ENCODE assay signal across 12 mouse cellular contexts in genomic region chr10:68091840-68092239, GRCm38 (mm10).
A peak's percentile ranks its signal among the peaks of the same experiment; 100 is the strongest.
DNase-seq lines count a peak whose midpoint lies in the region; ATAC-seq and TF ChIP-seq lines count a peak whose summit lies in the region.
"Had no signal": no experiment of that assay in that cellular context is flagged by ENCODE, and none has a peak within 500 bp of the region (broad histone marks: within the 10 kb centered on the region; RNA-seq: fewer than 3 reads in every experiment).

No protein-coding gene starts in this region.

- no peak for ATAC-seq in midbrain, embryonic 11.5 days (ENCODE audit: low FRiP score)
- no peak for ATAC-seq in midbrain, postnatal 0 days (ENCODE audit: low FRiP score)
- ATAC-seq: forebrain, embryonic 15.5 days had no signal

- H3K27me3 ChIP-seq in heart, adult 2 months (ENCODE audit: control insufficient read depth, insufficient read depth, low read length) = no peaks in the 10 kb centered on the region
- H3K27me3 ChIP-seq in midbrain, embryonic 11.5 days (ENCODE audit: control insufficient read depth, insufficient read depth, low read length) = no peaks in the 10 kb centered on the region
- H3K27me3 ChIP-seq in midbrain, postnatal 0 days (ENCODE audit: insufficient read depth, low read length) = no peaks in the 10 kb centered on the region
- H3K27me3 ChIP-seq: forebrain, embryonic 15.5 days had no signal

- no peak overlapping the region for H3K4me3 ChIP-seq in heart, adult 2 months
- no peak overlapping the region for H3K4me3 ChIP-seq in midbrain, embryonic 11.5 days (ENCODE audit: low read depth, low read length)
- H3K4me3 ChIP-seq in midbrain, postnatal 0 days (ENCODE audit: low read depth, low read length) = no peak overlapping the region
- H3K4me3 ChIP-seq: forebrain, embryonic 15.5 days had no signal

- 39% methylated on average over 4 of the region's 4 CpGs for WGBS in heart, adult 2 months
- 88% methylated on average over 4 of the region's 4 CpGs for WGBS in midbrain, embryonic 11.5 days
- 91% methylated on average over 4 of the region's 4 CpGs for WGBS in midbrain, postnatal 0 days

- H3K79me2 ChIP-seq in heart, adult 2 months (replicated peaks; ENCODE audit: control insufficient read depth, insufficient read depth, low read length) = peaks cover 1% of the 10 kb centered on the region; the same call in 1 of the 2 replicates

- no peak overlapping the region for H3K9ac ChIP-seq in heart, adult 2 months (ENCODE audit: low read depth, low read length)
- no peak overlapping the region for H3K9ac ChIP-seq in midbrain, embryonic 11.5 days (ENCODE audit: low read length)
- H3K9ac ChIP-seq in midbrain, postnatal 0 days (replicated peaks; ENCODE audit: low read length, poor library complexity, severe bottlenecking) = no peak overlapping the region
- H3K9ac ChIP-seq: forebrain, embryonic 15.5 days had no signal

- TF ChIP-seq CTCF in heart, adult 2 months (IDR thresholded peaks at IDR 0.05) = no peak
- no peak for TF ChIP-seq CTCF in midbrain, postnatal 0 days (IDR thresholded peaks at IDR 0.05)

- TF ChIP-seq POLR2A in heart, adult 2 months (IDR thresholded peaks at IDR 0.05; ENCODE audit: insufficient read depth, low read depth, low read length) = no peak

- intact Hi-C loops in heart, adult 2 months (cut with DNase I) = loop anchor here (1.0 to 5.0 kb wide), 4 partner anchors 10 to 190 kb away; no protein-coding TSS in a partner anchor
- intact Hi-C loops in left cerebral cortex, postnatal 10 days (cut with DNase I) = no loop called here

- peaks cover 21% of the 10 kb centered on the region for H3K36me3 ChIP-seq in heart, adult 2 months (ENCODE audit: control insufficient read depth, insufficient read depth, low read length)
- peaks cover 1% of the 10 kb centered on the region; the same call in 1 of the 2 replicates for H3K36me3 ChIP-seq in midbrain, embryonic 11.5 days (ENCODE audit: control insufficient read depth, insufficient read depth, low read length)
- H3K36me3 ChIP-seq in midbrain, postnatal 0 days (ENCODE audit: insufficient read depth, low read length) = peaks cover 8% of the 10 kb centered on the region

- peaks cover 22% of the 10 kb centered on the region for H3K4me1 ChIP-seq in heart, adult 2 months (ENCODE audit: control insufficient read depth, insufficient read depth, low read length)
- H3K4me1 ChIP-seq in midbrain, embryonic 11.5 days (ENCODE audit: control insufficient read depth, insufficient read depth, low read length) = no peaks in the 10 kb centered on the region
- H3K4me1 ChIP-seq in midbrain, postnatal 0 days (ENCODE audit: insufficient read depth, low read length) = no peaks in the 10 kb centered on the region
- H3K4me1 ChIP-seq: forebrain, embryonic 15.5 days had no signal

- DNase-seq in heart, adult 2 months = no peak
- no peak for DNase-seq in heart, adult 8-10 months (ENCODE audit: low spot score)
- DNase-seq in midbrain, embryonic 11.5 days (ENCODE audit: low spot score, missing footprints) = peak; percentile 33
- no peak for DNase-seq in midbrain, postnatal 0 days (ENCODE audit: low spot score)
- peak; percentile 24 for DNase-seq in adipocyte (ENCODE audit: low spot score)
- DNase-seq in kidney, adult 8-10 months = no peak
- no peak for DNase-seq in layer of hippocampus, adult 18-20 months (ENCODE audit: low spot score in 2 of 2)
- DNase-seq in left cerebral cortex, postnatal 10 days (ENCODE audit: extremely low spot score in 1 of 2, low spot score in 2 of 2) = no peak
- DNase-seq: cerebellum, adult 2 months; embryo, embryonic 11 days; lung, adult 18-20 months had no signal

- H3K27ac ChIP-seq in heart, adult 2 months = peak overlapping the region; percentile 89
- H3K27ac ChIP-seq in midbrain, embryonic 11.5 days (ENCODE audit: low read depth, low read length) = no peak overlapping the region
- H3K27ac ChIP-seq in midbrain, postnatal 0 days (ENCODE audit: low read depth, low read length) = no peak overlapping the region
- H3K27ac ChIP-seq: forebrain, embryonic 15.5 days had no signal

- no peak for TF ChIP-seq EP300 in heart, adult 2 months (IDR thresholded peaks at IDR 0.05; ENCODE audit: insufficient read depth, low read depth, low read length)

- no peaks in the 10 kb centered on the region for H3K9me3 ChIP-seq in midbrain, embryonic 11.5 days (ENCODE audit: control insufficient read depth, low read length)
- no peaks in the 10 kb centered on the region for H3K9me3 ChIP-seq in midbrain, postnatal 0 days (ENCODE audit: low read length)
- H3K9me3 ChIP-seq: forebrain, embryonic 15.5 days had no signal

- no peak overlapping the region for H3K4me2 ChIP-seq in midbrain, embryonic 11.5 days
- H3K4me2 ChIP-seq in midbrain, postnatal 0 days (ENCODE audit: low read depth, low read length, poor library complexity, severe bottlenecking) = no peak overlapping the region
- H3K4me2 ChIP-seq: forebrain, embryonic 15.5 days had no signal

Comparison
In these comparisons a context has a peak if more than half of its experiments do, and no peak if none do; other contexts are left out.
1. DNase-seq: peak in midbrain, embryonic 11.5 days (single experiment) and adipocyte (single experiment); none in heart, adult 2 months (0 of 2), heart, adult 8-10 months (single experiment), midbrain, postnatal 0 days (single experiment), kidney, adult 8-10 months (0 of 2), layer of hippocampus, adult 18-20 months (0 of 2) and left cerebral cortex, postnatal 10 days (0 of 2).